Mouse (Mus musculus): ENCODE results near the gene Fam83f. TPM values are rescaled to one million over a fixed set of nuclear protein-coding genes. Genes with fewer than 3 reads are reported as not detected.

Gene Fam83f
- polyA plus RNA-seq, 1 experiment from 2014 or later: 0.83 TPM

- Histone ChIP-seq H3K27ac (no peak overlapping the region), H3K4me2 (peak overlapping the region; percentile 69), H3K9me3 (replicated peaks) (no peaks in the 10 kb centered on the region), H3K4me1 (replicated peaks) (peaks cover 47% of the 10 kb centered on the region), H3K36me3 (no peaks in the 10 kb centered on the region), H3K9ac (0 out of 2 replicates have a peak overlapping the region, but pooled peaks have one; percentile 3), H3K27me3 (no peaks in the 10 kb centered on the region), H3K4me3 (replicated peaks) (peak overlapping the region; percentile 99; the same call in 1 of the 2 replicates)
- DNase-seq: no peak
- no peak for ATAC-seq (ENCODE audit: low read depth)
- WGBS (ENCODE audit: insufficient replicate concordance): 82% methylated on average over 6 of the region's 6 CpGs
These were observed 37.9 kb downstream of the Fam83f start for GRCm38 (mm10) chr15:80709593-80709992.

GRCm38 (mm10) chr15:80710257-80710607, 38.6 kb downstream of the Fam83f start:
- Histone ChIP-seq H3K4me1 (replicated peaks) (peaks cover 47% of the 10 kb centered on the region), H3K27me3 (no peaks in the 10 kb centered on the region), H3K27ac (peak overlapping the region; percentile 82), H3K9me3 (replicated peaks) (no peaks in the 10 kb centered on the region), H3K4me2 (peak overlapping the region; percentile 69), H3K36me3 (no peaks in the 10 kb centered on the region), H3K9ac (peak overlapping the region; percentile 56), H3K4me3 (replicated peaks) (peak overlapping the region; percentile 99)
- DNase-seq: no peak
- 9% methylated on average over 5 of the region's 5 CpGs for WGBS (ENCODE audit: insufficient replicate concordance)
- no peak for ATAC-seq (ENCODE audit: low read depth)

GRCm38 (mm10) chr15:80710608-80711363, 39.1 kb downstream of the Fam83f start, which contains the start of gene Tnrc6b:
Gene Tnrc6b (plus strand): TSS chr15:80711313.
- peak within 1 kb of the TSS; percentile 95 for H3K4me2 ChIP-seq
- DNase-seq: peak; percentile 99
- no peaks in the 10 kb centered on the region for H3K9me3 ChIP-seq (replicated peaks)
- peaks cover 47% of the 10 kb centered on the region for H3K4me1 ChIP-seq (replicated peaks)
- peak; percentile 95 for ATAC-seq (ENCODE audit: low read depth)
- H3K27ac ChIP-seq: peak within 1 kb of the TSS; percentile 88
- under 1% methylated on average over 39 of the region's 39 CpGs for WGBS (ENCODE audit: insufficient replicate concordance)
- H3K27me3 ChIP-seq: no peaks in the 10 kb centered on the region
- no peaks in the 10 kb centered on the region for H3K36me3 ChIP-seq
- peak within 1 kb of the TSS; percentile 92 for H3K9ac ChIP-seq
- H3K4me3 ChIP-seq (replicated peaks): peak within 1 kb of the TSS; percentile 99

- DNase-seq: peak; percentile 56
- Histone ChIP-seq H3K27ac (peak overlapping the region; percentile 88), H3K4me2 (peak overlapping the region; percentile 95), H3K36me3 (no peaks in the 10 kb centered on the region), H3K9ac (peak overlapping the region; percentile 92), H3K4me3 (replicated peaks) (peak overlapping the region; percentile 99), H3K27me3 (no peaks in the 10 kb centered on the region), H3K9me3 (replicated peaks) (no peaks in the 10 kb centered on the region), H3K4me1 (replicated peaks) (peaks cover 39% of the 10 kb centered on the region)
- ATAC-seq (ENCODE audit: low read depth): peak; percentile 30
- WGBS (ENCODE audit: insufficient replicate concordance): under 1% methylated on average over 96 of the region's 106 CpGs
These were observed 39.9 kb downstream of the Fam83f start for GRCm38 (mm10) chr15:80711401-80712151.

- DNase-seq: no peak
- ATAC-seq (ENCODE audit: low read depth): no peak
- H3K4me1 ChIP-seq (replicated peaks): peaks cover 30% of the 10 kb centered on the region
- no peak overlapping the region for H3K4me3 ChIP-seq (replicated peaks)
- no peak overlapping the region for H3K4me2 ChIP-seq
- H3K9me3 ChIP-seq (replicated peaks): no peaks in the 10 kb centered on the region
- H3K27me3 ChIP-seq: no peaks in the 10 kb centered on the region
- 69% methylated on average over 4 of the region's 4 CpGs for WGBS (ENCODE audit: insufficient replicate concordance)
- H3K36me3 ChIP-seq: no peaks in the 10 kb centered on the region
- H3K27ac ChIP-seq: no peak overlapping the region
- no peak overlapping the region for H3K9ac ChIP-seq
These were observed 42.7 kb downstream of the Fam83f start for GRCm38 (mm10) chr15:80714299-80714698.

- peaks cover 25% of the 10 kb centered on the region for H3K4me1 ChIP-seq (replicated peaks)
- no peaks in the 10 kb centered on the region for H3K27me3 ChIP-seq
- ATAC-seq (ENCODE audit: low read depth) (no peak), DNase-seq (no peak)
- no peaks in the 10 kb centered on the region for H3K36me3 ChIP-seq
- H3K4me3 ChIP-seq (replicated peaks): no peak overlapping the region
- WGBS (ENCODE audit: insufficient replicate concordance): 73% methylated on average over 8 of the region's 8 CpGs
- H3K4me2 ChIP-seq: no peak overlapping the region
- no peaks in the 10 kb centered on the region for H3K9me3 ChIP-seq (replicated peaks)
- H3K27ac ChIP-seq: no peak overlapping the region
- H3K9ac ChIP-seq: no peak overlapping the region
These were observed 45.0 kb downstream of the Fam83f start for GRCm38 (mm10) chr15:80716631-80717135.

- Histone ChIP-seq H3K4me1 (replicated peaks) (peaks cover 18% of the 10 kb centered on the region), H3K4me3 (replicated peaks) (no peak overlapping the region), H3K9ac (no peak overlapping the region), H3K36me3 (no peaks in the 10 kb centered on the region), H3K4me2 (no peak overlapping the region), H3K27me3 (no peaks in the 10 kb centered on the region), H3K9me3 (replicated peaks) (no peaks in the 10 kb centered on the region), H3K27ac (no peak overlapping the region)
- WGBS (ENCODE audit: insufficient replicate concordance): 65% methylated on average over 1 of the region's 1 CpGs
- ATAC-seq (ENCODE audit: low read depth) (no peak), DNase-seq (no peak)
These were observed 45.8 kb downstream of the Fam83f start for GRCm38 (mm10) chr15:80717431-80717830.

- Histone ChIP-seq H3K9ac (no peak overlapping the region), H3K27ac (no peak overlapping the region), H3K36me3 (no peaks in the 10 kb centered on the region), H3K9me3 (replicated peaks) (no peaks in the 10 kb centered on the region), H3K27me3 (no peaks in the 10 kb centered on the region), H3K4me1 (replicated peaks) (peaks cover 12% of the 10 kb centered on the region), H3K4me3 (replicated peaks) (no peak overlapping the region), H3K4me2 (no peak overlapping the region)
- 0 out of 2 replicates have a peak, but pooled peaks have one; percentile 18 for ATAC-seq (ENCODE audit: low read depth)
- no peak for DNase-seq
- 60% methylated on average over 5 of the region's 5 CpGs for WGBS (ENCODE audit: insufficient replicate concordance)
These were observed 48.6 kb downstream of the Fam83f start for GRCm38 (mm10) chr15:80720249-80720648.

- Histone ChIP-seq H3K27me3 (no peaks in the 10 kb centered on the region), H3K4me1 (replicated peaks) (peaks cover 12% of the 10 kb centered on the region), H3K4me3 (replicated peaks) (no peak overlapping the region), H3K4me2 (no peak overlapping the region), H3K9me3 (replicated peaks) (no peaks in the 10 kb centered on the region), H3K36me3 (no peaks in the 10 kb centered on the region), H3K27ac (no peak overlapping the region), H3K9ac (no peak overlapping the region)
- no peak for DNase-seq
- no peak for ATAC-seq (ENCODE audit: low read depth)
- WGBS (ENCODE audit: insufficient replicate concordance): 60% methylated on average over 6 of the region's 6 CpGs
These were observed 50.2 kb downstream of the Fam83f start for GRCm38 (mm10) chr15:80721861-80722260.

GRCm38 (mm10) chr15:80722366-80722765, 50.7 kb downstream of the Fam83f start:
- Histone ChIP-seq H3K27ac (no peak overlapping the region), H3K4me3 (replicated peaks) (no peak overlapping the region), H3K9me3 (replicated peaks) (no peaks in the 10 kb centered on the region), H3K4me1 (replicated peaks) (peaks cover 12% of the 10 kb centered on the region), H3K27me3 (no peaks in the 10 kb centered on the region), H3K4me2 (no peak overlapping the region), H3K9ac (no peak overlapping the region), H3K36me3 (no peaks in the 10 kb centered on the region)
- WGBS (ENCODE audit: insufficient replicate concordance): 55% methylated on average over 3 of the region's 3 CpGs
- ATAC-seq (ENCODE audit: low read depth) (no peak), DNase-seq (no peak)

- Histone ChIP-seq H3K4me2 (no peak overlapping the region), H3K4me3 (replicated peaks) (no peak overlapping the region), H3K27ac (no peak overlapping the region), H3K4me1 (replicated peaks) (0 out of 2 replicates have a peak, but pooled peaks cover 4% of the 10 kb centered on the region), H3K9ac (no peak overlapping the region), H3K36me3 (no peaks in the 10 kb centered on the region), H3K9me3 (replicated peaks) (no peaks in the 10 kb centered on the region), H3K27me3 (no peaks in the 10 kb centered on the region)
- DNase-seq (no peak), ATAC-seq (ENCODE audit: low read depth) (no peak)
- WGBS (ENCODE audit: insufficient replicate concordance): 54% methylated on average over 2 of the region's 2 CpGs
These were observed 57.8 kb downstream of the Fam83f start for GRCm38 (mm10) chr15:80729477-80729876.
